Mouse (Mus musculus) liver, embryonic 16.5 days (tissue): ENCODE results near the gene Ush2a. TPM values are rescaled to one million over a fixed set of nuclear protein-coding genes. Genes with fewer than 3 reads are reported as not detected.

Experiments used
- ATAC-seq: fragments of 200-750 bp; cut with Nextera tagmentation; 2 replicates; pipeline ENCODE4 v1.8.0; 2017; ENCODE audit warnings: low read depth, mild to moderate bottlenecking, moderate number of reproducible peaks, moderate library complexity
- H3K27ac ChIP-seq: fragments of 300-500 bp; sonication (generic); 2 replicates; pipeline ENCODE4 v1.5.1; 2014; ENCODE audit warnings: mild to moderate bottlenecking, low read length
- H3K27me3 ChIP-seq: fragments of 300-500 bp; sonication (generic); 2 replicates; pipeline ENCODE4 v1.6.1; 2014; ENCODE audit warnings: low read depth, low read length, mixed read lengths; ENCODE audit not compliant: control insufficient read depth, insufficient read depth
- H3K36me3 ChIP-seq: fragments of 300-500 bp; sonication (generic); 2 replicates; pipeline ENCODE4 v1.6.1; 2014; ENCODE audit warnings: mild to moderate bottlenecking; ENCODE audit not compliant: control insufficient read depth, insufficient read depth
- H3K4me1 ChIP-seq: fragments of 300-500 bp; sonication (generic); 2 replicates; pipeline ENCODE4 v1.6.1; 2014; ENCODE audit warnings: low read depth, low read length, mixed read lengths; ENCODE audit not compliant: control insufficient read depth
- H3K4me2 ChIP-seq: fragments of 300-500 bp; sonication (generic); 2 replicates; pipeline ENCODE4 v1.6.1; 2014; ENCODE audit warnings: low read depth, low read length, mixed read lengths
- H3K4me3 ChIP-seq: fragments of 300-500 bp; sonication (generic); 2 replicates; pipeline ENCODE4 v1.5.1; 2014; ENCODE audit warnings: low read depth, mild to moderate bottlenecking, low read length
- H3K9ac ChIP-seq: fragments of 300-500 bp; sonication (generic); 2 replicates; pipeline ENCODE4 v1.6.1; 2014; ENCODE audit warnings: low read depth, low read length
- H3K9me3 ChIP-seq: fragments of 300-500 bp; sonication (generic); replicated peaks from 2 replicates; pipeline ENCODE4 v1.6.1; 2016; ENCODE audit warnings: low read length; ENCODE audit not compliant: control insufficient read depth
- WGBS: fragments of 180-500 bp; shearing (Covaris S2); extraction: QIAGEN DNeasy Blood & Tissue Kit; methylation state at CpG from one replicate; pipeline ENCODE4 v1.1.7; 2014; ENCODE audit not compliant: insufficient replicate concordance; 5-methylcytosine and 5-hydroxymethylcytosine counted together
- polyA plus RNA-seq: library from polyadenylated mRNA; unstranded; fragments of >200 nt; fragmentation: Nextera tagmentation; extraction: Ambion mirVana; gene quantifications from 2 replicates; pipeline ENCODE4 v1.2.1, GENCODE M21; 2015

Ush2a gene
- polyA plus RNA-seq, 1 experiment from 2014 or later: 0.01 TPM

GRCm38 (mm10) chr1:188468371-188468783, 206.6 kb downstream of the Ush2a start:
- Histone ChIP-seq H3K4me3 (no peak overlapping the region), H3K9me3 (no peaks in the 10 kb centered on the region), H3K9ac (no peak overlapping the region), H3K27me3 (no peaks in the 10 kb centered on the region), H3K36me3 (no peaks in the 10 kb centered on the region), H3K4me2 (no peak overlapping the region), H3K4me1 (no peaks in the 10 kb centered on the region), H3K27ac (no peak overlapping the region)
- WGBS: 73% methylated on average over 10 of the region's 10 CpGs
- no peak for ATAC-seq

GRCm38 (mm10) chr1:188504958-188505357, 243.1 kb downstream of the Ush2a start:
- WGBS: 57% methylated on average over 5 of the region's 5 CpGs
- no peaks in the 10 kb centered on the region for H3K27me3 ChIP-seq
- no peak overlapping the region for H3K4me2 ChIP-seq
- H3K4me1 ChIP-seq: no peaks in the 10 kb centered on the region
- H3K27ac ChIP-seq: no peak overlapping the region
- no peaks in the 10 kb centered on the region for H3K9me3 ChIP-seq
- no peak overlapping the region for H3K4me3 ChIP-seq
- no peaks in the 10 kb centered on the region for H3K36me3 ChIP-seq
- no peak overlapping the region for H3K9ac ChIP-seq
- ATAC-seq: no peak

GRCm38 (mm10) chr1:188518792-188519191, 257.0 kb downstream of the Ush2a start:
- Histone ChIP-seq H3K27ac (no peak overlapping the region), H3K4me2 (no peak overlapping the region), H3K27me3 (no peaks in the 10 kb centered on the region), H3K4me3 (no peak overlapping the region), H3K9me3 (no peaks in the 10 kb centered on the region), H3K4me1 (no peaks in the 10 kb centered on the region), H3K9ac (no peak overlapping the region), H3K36me3 (no peaks in the 10 kb centered on the region)
- ATAC-seq: no peak
- 65% methylated on average over 8 of the region's 8 CpGs for WGBS

- Histone ChIP-seq H3K4me3 (no peak overlapping the region), H3K9ac (no peak overlapping the region), H3K9me3 (no peaks in the 10 kb centered on the region), H3K4me2 (no peak overlapping the region), H3K4me1 (no peaks in the 10 kb centered on the region), H3K27me3 (no peaks in the 10 kb centered on the region), H3K27ac (no peak overlapping the region), H3K36me3 (no peaks in the 10 kb centered on the region)
- WGBS: 61% methylated on average over 3 of the region's 3 CpGs
- no peak for ATAC-seq
Observed at GRCm38 (mm10) chr1:188527451-188527850, 265.6 kb downstream of the Ush2a start.

- Histone ChIP-seq H3K27ac (no peak overlapping the region), H3K4me2 (no peak overlapping the region)
Observed at GRCm38 (mm10) chr1:188529606-188530131, 267.8 kb downstream of the Ush2a start.

GRCm38 (mm10) chr1:188537021-188537420, 275.2 kb downstream of the Ush2a start:
- H3K9me3 ChIP-seq: no peaks in the 10 kb centered on the region
- ATAC-seq: no peak
- H3K27me3 ChIP-seq: no peaks in the 10 kb centered on the region
- H3K4me3 ChIP-seq: no peak overlapping the region
- H3K4me1 ChIP-seq: no peaks in the 10 kb centered on the region
- H3K4me2 ChIP-seq: no peak overlapping the region
- WGBS: 55% methylated on average over 1 of the region's 1 CpGs
- H3K9ac ChIP-seq: no peak overlapping the region
- H3K36me3 ChIP-seq: no peaks in the 10 kb centered on the region
- H3K27ac ChIP-seq: no peak overlapping the region

More at GRCm38 (mm10) chr1:188529606-188530131, 267.8 kb downstream of the Ush2a start:
- H3K9me3 ChIP-seq: no peaks in the 10 kb centered on the region
- 74% methylated on average over 6 of the region's 6 CpGs for WGBS
- no peaks in the 10 kb centered on the region for H3K27me3 ChIP-seq
- H3K4me1 ChIP-seq: no peaks in the 10 kb centered on the region
- H3K4me3 ChIP-seq: no peak overlapping the region
- ATAC-seq: no peak
- no peak overlapping the region for H3K9ac ChIP-seq
- no peaks in the 10 kb centered on the region for H3K36me3 ChIP-seq

- H3K36me3 ChIP-seq: no peaks in the 10 kb centered on the region
- no peaks in the 10 kb centered on the region for H3K9me3 ChIP-seq
- no peak overlapping the region for H3K27ac ChIP-seq
- no peak overlapping the region for H3K9ac ChIP-seq
- 73% methylated on average over 5 of the region's 5 CpGs for WGBS
- no peak overlapping the region for H3K4me2 ChIP-seq
- H3K4me3 ChIP-seq: no peak overlapping the region
- no peaks in the 10 kb centered on the region for H3K4me1 ChIP-seq
- no peak for ATAC-seq
- no peaks in the 10 kb centered on the region for H3K27me3 ChIP-seq
Observed at GRCm38 (mm10) chr1:188539621-188540020, 277.8 kb downstream of the Ush2a start.

- ATAC-seq: no peak
- no peaks in the 10 kb centered on the region for H3K9me3 ChIP-seq
- no peak overlapping the region for H3K27ac ChIP-seq
- H3K4me1 ChIP-seq: no peaks in the 10 kb centered on the region
- WGBS: 71% methylated on average over 3 of the region's 3 CpGs
- H3K27me3 ChIP-seq: no peaks in the 10 kb centered on the region
- H3K4me3 ChIP-seq: no peak overlapping the region
- no peak overlapping the region for H3K9ac ChIP-seq
- H3K36me3 ChIP-seq: no peaks in the 10 kb centered on the region
- H3K4me2 ChIP-seq: no peak overlapping the region
Observed at GRCm38 (mm10) chr1:188541492-188541891, 279.7 kb downstream of the Ush2a start.

GRCm38 (mm10) chr1:188543364-188543763, 281.5 kb downstream of the Ush2a start:
- H3K9me3 ChIP-seq: no peaks in the 10 kb centered on the region
- no peak overlapping the region for H3K27ac ChIP-seq
- WGBS: 10% methylated on average over 1 of the region's 1 CpGs
- H3K4me2 ChIP-seq: no peak overlapping the region
- H3K36me3 ChIP-seq: no peaks in the 10 kb centered on the region
- H3K9ac ChIP-seq: no peak overlapping the region
- no peak for ATAC-seq
- H3K4me3 ChIP-seq: no peak overlapping the region
- no peaks in the 10 kb centered on the region for H3K4me1 ChIP-seq
- no peaks in the 10 kb centered on the region for H3K27me3 ChIP-seq
